Mouse (Mus musculus): ENCODE results near the gene Olfr549. TPM values are rescaled to one million over a fixed set of nuclear protein-coding genes. Genes with fewer than 3 reads are reported as not detected.

Gene Olfr549
- polyA plus RNA-seq, 1 experiment, result not detected

GRCm38 (mm10) chr7:102534449-102534848 is 15.2 kb upstream of the Olfr549 start, which contains the start of gene Olfr547:
TSS of gene Olfr547 (plus strand) at chr7:102534749.
- Histone ChIP-seq H3K27me3 (ENCODE audit: control insufficient read depth, insufficient read depth, low read length, poor library complexity, severe bottlenecking) (no peaks in the 10 kb centered on the region; the same call in 1 of the 2 replicates), H3K4me3 (ENCODE audit: low read depth, low read length) (no peak within 1 kb of the TSS), H3K4me1 (ENCODE audit: control insufficient read depth, insufficient read depth, low read length) (no peaks in the 10 kb centered on the region), H3K9me3 (replicated peaks; ENCODE audit: control insufficient read depth, insufficient read depth, low read length, poor library complexity, severe bottlenecking) (no peaks in the 10 kb centered on the region), H3K36me3 (ENCODE audit: control insufficient read depth, insufficient read depth, low read length, poor library complexity, severe bottlenecking) (no peaks in the 10 kb centered on the region), H3K27ac (ENCODE audit: insufficient read depth, low read length) (no peak within 1 kb of the TSS), H3K9ac (ENCODE audit: low read depth, poor library complexity, severe bottlenecking) (no peak within 1 kb of the TSS)
- TF ChIP-seq CTCF (IDR thresholded peaks at IDR 0.05; ENCODE audit: low read depth, low read length) (no peak), EP300 (IDR thresholded peaks at IDR 0.05; ENCODE audit: insufficient read depth, low read depth, low read length) (no peak), POLR2A (IDR thresholded peaks at IDR 0.05; ENCODE audit: insufficient read depth, low read length) (no peak)

- no peak within 1 kb of the TSS for H3K4me3 ChIP-seq (ENCODE audit: low read depth, low read length)
- no peak within 1 kb of the TSS for H3K9ac ChIP-seq (ENCODE audit: low read depth, poor library complexity, severe bottlenecking)
- no peaks in the 10 kb centered on the region for H3K36me3 ChIP-seq (ENCODE audit: control insufficient read depth, insufficient read depth, low read length, poor library complexity, severe bottlenecking)
- H3K4me1 ChIP-seq (ENCODE audit: control insufficient read depth, insufficient read depth, low read length), result no peaks in the 10 kb centered on the region
- TF ChIP-seq POLR2A (IDR thresholded peaks at IDR 0.05; ENCODE audit: insufficient read depth, low read length) (no peak), CTCF (IDR thresholded peaks at IDR 0.05; ENCODE audit: low read depth, low read length) (no peak), EP300 (IDR thresholded peaks at IDR 0.05; ENCODE audit: insufficient read depth, low read depth, low read length) (no peak)
- no peaks in the 10 kb centered on the region for H3K9me3 ChIP-seq (replicated peaks; ENCODE audit: control insufficient read depth, insufficient read depth, low read length, poor library complexity, severe bottlenecking)
- no peaks in the 10 kb centered on the region for H3K27me3 ChIP-seq (ENCODE audit: control insufficient read depth, insufficient read depth, low read length, poor library complexity, severe bottlenecking)
- H3K27ac ChIP-seq (ENCODE audit: insufficient read depth, low read length), result no peak within 1 kb of the TSS
These were observed 9.1 kb upstream of the Olfr549 start, which contains the start of gene Olfr548-ps1 for GRCm38 (mm10) chr7:102540596-102540995. TSS of gene Olfr548-ps1 (plus strand) at chr7:102540896.

GRCm38 (mm10) chr7:102541251-102541650 is 8.4 kb upstream of the Olfr549 start:
- Histone ChIP-seq H3K27ac (ENCODE audit: insufficient read depth, low read length) (no peak overlapping the region), H3K9me3 (replicated peaks; ENCODE audit: control insufficient read depth, insufficient read depth, low read length, poor library complexity, severe bottlenecking) (no peaks in the 10 kb centered on the region), H3K27me3 (ENCODE audit: control insufficient read depth, insufficient read depth, low read length, poor library complexity, severe bottlenecking) (no peaks in the 10 kb centered on the region), H3K9ac (ENCODE audit: low read depth, poor library complexity, severe bottlenecking) (no peak overlapping the region), H3K36me3 (ENCODE audit: control insufficient read depth, insufficient read depth, low read length, poor library complexity, severe bottlenecking) (no peaks in the 10 kb centered on the region), H3K4me1 (ENCODE audit: control insufficient read depth, insufficient read depth, low read length) (no peaks in the 10 kb centered on the region), H3K4me3 (ENCODE audit: low read depth, low read length) (no peak overlapping the region)
- TF ChIP-seq CTCF (IDR thresholded peaks at IDR 0.05; ENCODE audit: low read depth, low read length), result no peak

- H3K4me3 ChIP-seq (ENCODE audit: low read depth, low read length), result no peak overlapping the region
- no peaks in the 10 kb centered on the region for H3K4me1 ChIP-seq (ENCODE audit: control insufficient read depth, insufficient read depth, low read length)
- no peak for TF ChIP-seq CTCF (IDR thresholded peaks at IDR 0.05; ENCODE audit: low read depth, low read length)
- H3K27me3 ChIP-seq (ENCODE audit: control insufficient read depth, insufficient read depth, low read length, poor library complexity, severe bottlenecking), result no peaks in the 10 kb centered on the region
- H3K36me3 ChIP-seq (ENCODE audit: control insufficient read depth, insufficient read depth, low read length, poor library complexity, severe bottlenecking), result no peaks in the 10 kb centered on the region
- no peak overlapping the region for H3K27ac ChIP-seq (ENCODE audit: insufficient read depth, low read length)
- H3K9ac ChIP-seq (ENCODE audit: low read depth, poor library complexity, severe bottlenecking), result no peak overlapping the region
- no peaks in the 10 kb centered on the region for H3K9me3 ChIP-seq (replicated peaks; ENCODE audit: control insufficient read depth, insufficient read depth, low read length, poor library complexity, severe bottlenecking)
These were observed 3.6 kb downstream of the Olfr549 start for GRCm38 (mm10) chr7:102553279-102553678.

- peak within 1 kb of the TSS; percentile 45 for H3K4me3 ChIP-seq (ENCODE audit: low read depth, low read length)
- no peak within 1 kb of the TSS for H3K27ac ChIP-seq (ENCODE audit: insufficient read depth, low read length)
- no peaks in the 10 kb centered on the region for H3K36me3 ChIP-seq (ENCODE audit: control insufficient read depth, insufficient read depth, low read length, poor library complexity, severe bottlenecking)
- no peaks in the 10 kb centered on the region for H3K27me3 ChIP-seq (ENCODE audit: control insufficient read depth, insufficient read depth, low read length, poor library complexity, severe bottlenecking)
- no peak for TF ChIP-seq EP300 (IDR thresholded peaks at IDR 0.05; ENCODE audit: insufficient read depth, low read depth, low read length)
- TF ChIP-seq CTCF (IDR thresholded peaks at IDR 0.05; ENCODE audit: low read depth, low read length), result no peak
- TF ChIP-seq POLR2A (IDR thresholded peaks at IDR 0.05; ENCODE audit: insufficient read depth, low read length), result no peak
- H3K4me1 ChIP-seq (ENCODE audit: control insufficient read depth, insufficient read depth, low read length), result no peaks in the 10 kb centered on the region
- H3K9me3 ChIP-seq (replicated peaks; ENCODE audit: control insufficient read depth, insufficient read depth, low read length, poor library complexity, severe bottlenecking), result no peaks in the 10 kb centered on the region
- H3K9ac ChIP-seq (ENCODE audit: low read depth, poor library complexity, severe bottlenecking), result no peak within 1 kb of the TSS
These were observed 15.6 kb downstream of the Olfr549 start, which contains the start of gene Trim21 for GRCm38 (mm10) chr7:102564999-102565997. TSS of gene Trim21 (minus strand) at chr7:102565486.

GRCm38 (mm10) chr7:102566219-102566618 is 16.5 kb downstream of the Olfr549 start:
- no peak overlapping the region for H3K4me3 ChIP-seq (ENCODE audit: low read depth, low read length)

More at GRCm38 (mm10) chr7:102566219-102566618, 16.5 kb downstream of the Olfr549 start:
- Histone ChIP-seq H3K27ac (ENCODE audit: insufficient read depth, low read length) (no peak overlapping the region), H3K27me3 (ENCODE audit: control insufficient read depth, insufficient read depth, low read length, poor library complexity, severe bottlenecking) (no peaks in the 10 kb centered on the region), H3K9me3 (replicated peaks; ENCODE audit: control insufficient read depth, insufficient read depth, low read length, poor library complexity, severe bottlenecking) (no peaks in the 10 kb centered on the region), H3K4me1 (ENCODE audit: control insufficient read depth, insufficient read depth, low read length) (no peaks in the 10 kb centered on the region), H3K9ac (ENCODE audit: low read depth, poor library complexity, severe bottlenecking) (no peak overlapping the region), H3K36me3 (ENCODE audit: control insufficient read depth, insufficient read depth, low read length, poor library complexity, severe bottlenecking) (no peaks in the 10 kb centered on the region)
- TF ChIP-seq CTCF (IDR thresholded peaks at IDR 0.05; ENCODE audit: low read depth, low read length), result no peak
- no peak for TF ChIP-seq EP300 (IDR thresholded peaks at IDR 0.05; ENCODE audit: insufficient read depth, low read depth, low read length)
- TF ChIP-seq POLR2A (IDR thresholded peaks at IDR 0.05; ENCODE audit: insufficient read depth, low read length), result no peak
